Mouse (Mus musculus): ENCODE data around the gene Cyp2d22.
A peak's percentile ranks its signal among the peaks of the same experiment; 100 is the strongest.

Cyp2d22 gene

DNA sequence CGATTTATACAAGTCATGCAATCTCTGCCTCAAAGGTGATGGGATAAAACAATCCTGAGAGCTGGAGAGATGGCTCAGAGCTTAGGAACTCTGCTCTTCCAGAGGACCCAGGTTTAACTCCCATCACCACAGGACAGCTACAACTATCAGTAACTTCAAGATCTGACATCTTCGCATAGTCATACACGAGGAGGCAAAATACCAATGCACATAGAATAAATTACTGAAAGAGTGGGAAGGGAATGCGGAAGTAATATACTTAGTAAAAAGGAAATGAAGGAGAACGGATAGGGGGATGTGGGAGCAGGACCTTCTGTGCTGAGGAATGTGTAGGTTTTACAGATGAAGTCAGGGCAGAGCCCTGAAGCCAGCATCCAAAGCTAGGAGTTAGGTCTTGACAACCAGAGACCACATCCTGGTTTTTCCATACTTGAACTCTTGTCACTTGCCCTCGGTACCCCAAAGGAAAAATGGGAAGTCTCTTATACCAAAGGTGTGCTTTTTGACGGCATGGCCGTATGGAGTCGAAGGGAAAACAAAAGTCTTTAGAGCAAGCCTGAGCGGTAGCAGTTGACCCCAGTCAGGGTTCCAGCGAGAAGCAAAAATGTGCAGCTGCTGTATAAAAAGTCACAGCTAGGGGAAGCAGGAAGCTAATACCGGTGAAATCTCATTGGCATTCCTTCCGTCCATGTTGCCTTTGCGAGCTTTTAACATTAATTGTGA is 33.3 kb downstream of the Cyp2d22 start:
- no peak for DNase-seq (ENCODE audit: low spot score)

DNA sequence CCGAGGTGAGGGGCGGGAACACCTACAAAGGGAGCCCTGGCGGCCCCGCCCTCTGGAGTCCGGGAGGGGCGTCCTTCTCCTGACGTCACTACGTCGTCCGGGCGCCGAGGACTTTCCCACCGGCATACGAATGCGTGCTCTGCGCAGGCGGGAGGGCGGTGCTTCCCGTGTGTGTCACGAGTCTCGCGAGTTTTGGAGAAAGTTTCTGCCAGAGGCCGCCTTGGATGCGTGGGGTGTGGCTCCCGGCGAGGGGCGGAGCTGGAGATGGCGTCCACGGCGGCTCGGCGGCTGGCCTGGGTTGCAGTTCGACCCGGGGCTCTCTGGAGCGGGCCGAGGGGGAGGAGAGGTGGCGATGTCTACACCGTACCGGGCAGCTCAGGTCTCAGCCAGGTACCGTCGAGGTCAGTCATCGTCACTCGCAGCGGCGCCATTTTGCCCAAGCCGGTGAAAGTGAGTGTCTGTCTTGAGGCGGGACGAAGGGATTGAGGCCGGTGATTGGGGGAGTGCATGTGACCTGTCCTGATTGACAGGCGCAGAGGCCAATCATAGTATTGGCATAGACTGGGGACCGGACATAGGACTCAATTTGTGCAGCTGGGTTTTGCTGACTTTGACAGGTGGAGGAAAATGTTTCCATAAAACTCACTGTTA is 34.1 kb downstream of the Cyp2d22 start:
- DNase-seq (ENCODE audit: low spot score), result peak; percentile 99

DNA sequence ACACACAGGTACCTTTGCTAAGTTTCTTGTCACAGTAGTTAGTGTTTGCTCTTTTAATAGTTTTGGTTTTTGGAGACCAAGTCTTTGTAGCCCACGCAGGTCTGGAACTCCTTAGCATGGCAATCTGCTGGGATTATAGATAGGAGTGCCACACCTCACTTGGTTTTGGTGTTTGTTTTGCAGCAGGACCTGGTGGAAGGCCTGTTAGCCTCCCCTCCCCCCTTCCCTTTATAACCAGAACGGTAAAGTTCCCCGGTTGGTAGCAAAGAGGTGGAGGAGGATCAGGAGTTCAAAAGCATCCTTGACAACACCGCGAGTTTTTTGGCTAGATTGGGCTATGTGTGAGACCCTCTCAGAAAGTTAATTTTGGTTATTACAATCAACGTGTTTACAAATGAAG is 35.1 kb downstream of the Cyp2d22 start:
- DNase-seq (ENCODE audit: low spot score), result peak; percentile 28

DNA sequence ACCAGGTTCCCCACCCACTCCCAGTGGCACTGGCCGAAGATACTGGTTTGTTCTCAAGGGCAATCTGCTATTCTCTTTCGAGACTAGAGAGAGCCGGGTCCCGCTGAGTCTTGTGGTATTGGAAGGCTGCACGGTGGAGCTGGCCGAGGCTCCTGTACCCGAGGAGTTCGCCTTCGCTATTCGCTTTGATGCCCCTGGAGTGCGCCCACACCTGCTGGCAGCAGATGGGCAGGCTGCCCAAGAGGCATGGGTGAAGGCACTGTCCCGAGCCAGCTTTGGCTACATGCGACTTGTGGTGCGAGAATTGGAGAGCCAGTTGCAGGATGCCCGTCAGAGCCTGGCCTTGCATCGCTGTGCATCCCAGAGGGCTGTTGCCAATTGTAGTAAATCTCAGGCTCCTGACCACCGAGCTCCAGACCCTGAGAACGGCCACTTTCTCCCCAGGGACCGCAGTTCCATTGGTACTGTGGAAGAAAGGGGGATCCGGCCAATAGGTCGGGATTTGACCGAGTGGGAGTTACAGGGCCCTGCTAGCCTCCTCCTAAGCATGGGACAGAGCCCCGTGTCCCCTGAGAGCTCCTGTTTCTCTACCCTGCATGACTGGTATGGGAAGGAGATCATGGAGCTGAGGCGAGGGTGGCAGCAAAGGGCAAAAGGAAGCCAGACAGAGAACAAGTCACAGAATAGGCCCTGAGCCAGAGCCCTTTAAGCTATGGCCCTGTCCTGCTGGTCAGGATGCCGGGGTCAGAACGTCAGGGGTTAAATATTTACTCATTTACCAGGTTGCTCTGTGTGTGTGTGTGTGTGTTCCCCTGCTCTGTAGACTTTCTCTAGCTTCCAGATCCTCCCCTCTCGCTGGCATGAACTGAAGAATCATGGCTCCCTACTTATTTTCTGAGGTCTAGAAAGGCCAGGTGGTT is 36.4 kb downstream of the Cyp2d22 start:
- DNase-seq (ENCODE audit: low spot score), result peak; percentile 66

DNA sequence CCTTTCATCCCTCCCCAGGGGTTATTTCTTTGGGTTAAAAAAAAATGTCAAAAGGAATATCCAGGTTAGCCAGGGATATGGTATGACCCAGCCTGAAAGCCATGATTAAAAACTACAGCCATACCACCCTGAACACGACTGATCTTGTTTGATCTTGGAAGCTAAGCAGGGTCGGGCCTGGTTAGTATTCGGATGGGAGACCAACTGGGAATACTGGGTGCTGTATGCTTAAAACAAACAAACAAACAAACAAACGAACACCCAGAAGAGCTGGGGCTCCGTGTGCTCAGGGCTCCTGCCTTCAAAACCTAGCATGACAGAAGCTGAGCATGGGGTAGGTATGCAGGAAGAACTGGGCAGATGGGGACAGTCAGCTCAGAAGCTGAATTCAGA is 37.5 kb downstream of the Cyp2d22 start:
- DNase-seq (ENCODE audit: low spot score), result no peak

DNA sequence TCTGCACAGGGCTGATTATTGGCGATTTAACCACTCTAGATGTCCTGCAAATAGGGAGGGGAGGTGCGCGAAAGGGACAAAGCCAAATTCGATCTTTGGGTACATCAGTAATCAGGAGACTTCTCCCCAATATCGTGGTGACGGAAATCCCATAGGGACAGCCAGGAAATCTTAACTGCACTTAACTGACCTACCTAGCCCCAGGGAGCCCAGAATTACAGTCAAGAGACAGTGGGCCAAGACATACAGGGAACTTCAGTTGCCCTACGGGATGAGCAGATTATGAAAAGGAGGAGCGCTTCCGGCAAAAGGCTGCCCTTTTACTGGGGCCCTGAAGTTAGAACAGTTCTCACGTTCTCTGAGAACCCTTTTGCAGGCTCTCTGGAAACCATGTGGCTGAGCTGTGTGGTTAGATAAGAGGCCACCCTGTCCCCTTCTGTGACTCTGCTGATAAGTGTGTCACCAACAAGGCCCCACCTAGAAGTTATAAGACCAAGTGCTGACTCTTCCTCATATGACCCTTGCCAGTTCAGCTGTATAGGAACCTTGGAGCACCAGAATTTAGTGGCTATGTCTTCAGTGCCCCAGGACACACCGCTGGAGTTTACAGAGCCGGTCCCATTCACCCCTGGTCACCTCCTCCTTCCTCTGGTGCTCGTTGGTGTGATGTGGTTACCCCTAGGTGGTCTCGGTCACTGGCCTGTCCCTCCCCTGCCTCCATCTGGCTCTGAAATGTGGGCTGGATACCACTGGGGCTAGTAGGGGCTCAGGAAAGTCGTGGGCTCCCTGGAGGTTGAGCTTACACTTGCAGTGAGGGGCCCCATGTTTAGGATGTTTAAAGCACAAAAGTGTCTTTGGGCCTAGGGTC is 38.2 kb downstream of the Cyp2d22 start:
- DNase-seq (ENCODE audit: low spot score), result peak; percentile 62

DNA sequence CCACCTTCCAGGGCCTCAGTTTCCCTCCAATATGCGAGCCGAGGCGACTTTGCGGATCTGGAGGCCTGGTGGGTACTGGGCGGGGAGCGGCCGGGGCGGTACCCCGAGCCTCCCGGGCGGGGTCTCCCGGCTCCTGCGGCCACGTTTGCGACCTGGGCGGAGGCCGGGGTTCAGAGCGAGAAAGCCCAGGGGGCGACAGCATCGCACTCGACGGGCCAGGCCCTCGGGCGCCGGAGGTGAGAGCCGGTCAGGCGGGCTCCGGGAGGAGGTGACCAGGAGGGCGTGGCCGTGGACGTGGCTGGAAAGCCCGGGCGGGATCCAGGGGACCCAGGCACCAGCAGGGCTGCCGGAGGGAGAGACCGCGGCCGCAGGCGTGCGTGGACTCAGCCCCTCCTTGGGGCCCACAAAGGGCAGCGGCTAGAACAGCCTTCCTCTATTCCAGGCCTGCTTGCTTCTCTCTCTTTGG is 39.0 kb downstream of the Cyp2d22 start:
- DNase-seq (ENCODE audit: low spot score), result peak; percentile 66

DNA sequence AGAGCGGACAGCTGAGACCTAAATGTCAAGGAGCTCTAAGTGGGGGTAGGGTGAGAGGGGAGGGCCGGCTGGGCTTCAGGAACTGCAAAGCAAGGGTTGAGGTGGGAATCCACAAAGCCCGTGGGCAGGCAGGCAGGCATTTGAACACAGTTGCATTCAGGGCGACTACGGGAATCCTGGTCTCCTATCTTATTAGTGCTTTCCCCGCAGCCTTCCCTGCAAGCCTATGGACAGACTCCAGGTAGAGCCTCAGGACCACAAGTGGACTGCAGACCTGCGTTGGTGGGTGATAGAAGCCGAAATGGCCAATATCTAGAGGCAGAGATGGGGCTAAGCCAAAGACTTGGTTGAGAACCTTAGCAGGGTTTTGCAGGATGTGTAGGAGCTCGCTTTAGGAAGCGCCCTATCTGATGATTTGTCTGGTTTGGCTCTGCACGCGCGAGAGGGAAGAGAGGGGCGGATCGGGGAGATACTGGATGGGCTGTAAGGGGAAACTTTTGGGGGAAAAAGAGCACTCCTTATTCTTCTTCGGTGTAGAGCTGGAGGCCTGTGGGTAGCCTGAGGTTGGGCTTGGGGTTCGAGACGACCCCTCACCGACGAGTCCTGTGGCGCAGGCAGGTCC is 39.5 kb downstream of the Cyp2d22 start:
- DNase-seq (ENCODE audit: low spot score), result peak; percentile 42

DNA sequence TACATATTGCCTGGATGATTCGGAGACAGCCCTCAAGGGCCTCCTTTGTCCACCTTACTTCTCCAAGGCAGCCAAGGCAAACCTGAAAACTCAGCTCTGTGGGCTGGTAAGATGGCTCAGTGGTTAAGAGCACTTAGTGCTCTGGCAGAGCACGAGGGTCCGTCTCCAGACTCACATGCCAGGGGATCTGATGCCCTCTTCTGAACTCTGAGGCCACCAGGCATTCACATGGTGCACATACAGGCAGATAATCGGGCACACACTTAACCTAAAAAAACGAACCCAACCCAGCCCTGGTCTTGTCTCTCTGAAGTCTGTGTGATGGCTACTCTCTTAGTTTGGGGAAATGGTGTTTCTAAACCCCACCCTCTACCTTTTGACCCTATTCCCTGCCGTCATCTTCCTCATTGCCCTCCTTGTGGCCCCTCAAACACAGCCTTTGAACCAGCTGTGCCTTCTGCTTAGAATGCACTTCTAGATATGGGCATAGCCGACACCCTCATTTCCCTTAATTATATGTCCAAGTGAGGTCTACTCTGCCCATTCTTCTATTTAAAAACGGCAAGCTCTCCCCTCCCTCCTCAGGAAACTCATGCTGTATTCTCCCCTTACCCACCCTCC is 40.3 kb downstream of the Cyp2d22 start:
- DNase-seq (ENCODE audit: low spot score), result no peak

DNA sequence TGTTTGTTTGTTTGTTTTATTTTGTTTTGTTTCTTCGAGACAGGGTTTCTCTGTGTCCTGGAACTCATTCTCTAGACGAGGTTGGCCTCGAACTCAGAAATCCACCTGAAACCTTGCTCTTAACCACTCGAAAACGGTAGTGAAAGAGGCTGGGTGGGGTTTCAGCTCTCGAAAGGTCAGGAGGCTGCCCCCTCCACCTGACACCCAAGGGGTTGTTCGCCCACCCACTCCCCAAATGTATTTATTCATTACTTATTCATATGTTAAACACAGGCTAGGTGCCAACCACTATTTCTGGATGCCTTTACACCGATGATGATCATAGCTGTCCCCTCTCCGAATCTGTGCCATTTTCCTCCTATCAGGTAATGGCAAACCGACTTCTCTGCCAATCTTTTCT is 40.9 kb downstream of the Cyp2d22 start:
- no peak for DNase-seq (ENCODE audit: low spot score)

DNA sequence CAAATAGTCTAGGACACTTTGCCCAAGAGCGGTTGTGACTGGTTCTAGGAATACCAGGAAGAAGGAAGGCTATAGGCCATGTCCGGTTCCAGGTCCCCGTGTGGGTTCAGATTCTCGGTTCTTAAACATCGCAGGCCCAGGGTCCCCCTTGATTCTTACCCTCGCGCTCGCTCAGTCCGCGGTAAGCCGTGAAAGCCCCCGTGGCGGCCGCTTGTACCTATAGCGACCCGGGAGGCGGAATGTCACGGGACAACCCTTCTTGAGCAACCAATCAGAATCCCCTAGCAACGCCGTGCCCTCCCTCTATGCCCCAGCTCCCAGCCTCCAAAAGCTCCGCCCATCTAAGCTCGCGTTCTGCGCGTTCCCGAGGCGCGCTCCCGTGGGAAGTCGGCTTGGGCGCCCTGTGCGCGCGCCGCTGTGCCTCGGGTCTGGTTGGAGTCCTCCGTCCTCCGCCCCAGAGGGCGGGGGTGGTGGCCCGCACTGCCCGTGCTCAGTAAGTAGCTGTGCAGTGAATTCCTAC is 41.4 kb downstream of the Cyp2d22 start, which contains the start of the genes Naga, Pheta2 and Smdt1:
TSS of gene Naga (minus strand) at position 333 of the 520 bp plus-strand sequence.
TSS of gene Pheta2 (plus strand) at position 350 of the 520 bp plus-strand sequence.
TSS of gene Smdt1 (plus strand) at position 367 of the 520 bp plus-strand sequence.
- peak; percentile 97 for DNase-seq (ENCODE audit: low spot score)

DNA sequence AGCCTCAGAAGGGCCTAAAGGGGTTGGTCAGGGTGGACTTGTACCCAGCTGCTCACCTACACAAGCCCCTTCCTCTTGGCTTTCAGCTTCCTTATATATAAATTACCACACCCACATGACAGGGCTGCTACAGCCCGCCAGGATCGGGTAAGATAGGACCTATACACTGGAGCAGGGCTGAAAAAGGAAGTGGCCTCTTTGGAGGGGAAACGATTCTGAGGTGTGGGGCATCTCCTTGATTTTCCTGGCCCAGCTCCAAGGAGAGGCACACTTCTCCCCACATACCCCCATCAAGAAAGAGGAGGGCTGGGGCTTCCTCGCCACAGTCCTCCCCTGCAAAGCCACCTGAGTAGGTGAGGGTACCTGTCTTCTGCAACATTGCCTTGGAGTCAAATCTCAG is 42.2 kb downstream of the Cyp2d22 start:
- no peak for DNase-seq (ENCODE audit: low spot score)

DNA sequence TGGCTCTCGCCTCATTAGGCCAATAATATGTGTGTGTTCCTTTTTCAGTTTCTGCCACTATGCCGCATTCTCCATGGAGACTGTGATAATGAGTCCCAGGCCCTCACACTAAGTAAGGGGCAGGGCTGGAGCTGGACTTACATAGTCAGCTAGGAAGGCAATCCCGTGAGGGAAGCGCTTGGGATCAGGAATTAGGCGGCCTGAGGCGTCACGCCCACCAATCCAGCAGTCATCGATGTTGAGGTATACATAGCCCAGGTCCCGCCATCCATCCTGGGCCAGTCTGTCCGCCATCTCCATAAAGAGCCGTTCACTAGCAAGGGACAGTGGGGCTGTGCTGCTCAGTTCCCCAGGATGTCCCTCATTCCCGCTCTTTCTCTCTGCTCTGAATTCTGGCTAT is 43.4 kb downstream of the Cyp2d22 start:
- no peak for DNase-seq (ENCODE audit: low spot score)

DNA sequence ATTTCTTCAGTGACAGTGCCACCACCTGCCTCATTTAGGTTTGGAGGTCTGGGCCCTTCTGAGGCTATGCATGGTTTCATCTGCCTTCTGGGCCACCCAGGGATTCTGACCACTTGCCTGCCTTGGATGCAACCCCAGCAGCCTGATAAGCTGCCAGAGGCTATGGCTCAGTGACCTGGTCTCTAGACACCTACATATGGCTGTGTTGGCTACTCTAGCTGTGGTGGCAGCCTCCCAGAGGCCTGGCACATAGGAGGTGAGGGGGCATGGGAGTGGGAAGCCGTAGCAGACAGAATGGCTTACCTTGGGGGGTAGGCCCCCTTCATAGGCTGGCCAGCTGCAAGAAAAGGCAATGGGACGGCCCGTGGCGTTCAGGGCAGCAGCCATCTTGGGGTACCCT is 44.9 kb downstream of the Cyp2d22 start:
- DNase-seq (ENCODE audit: low spot score), result no peak

DNA sequence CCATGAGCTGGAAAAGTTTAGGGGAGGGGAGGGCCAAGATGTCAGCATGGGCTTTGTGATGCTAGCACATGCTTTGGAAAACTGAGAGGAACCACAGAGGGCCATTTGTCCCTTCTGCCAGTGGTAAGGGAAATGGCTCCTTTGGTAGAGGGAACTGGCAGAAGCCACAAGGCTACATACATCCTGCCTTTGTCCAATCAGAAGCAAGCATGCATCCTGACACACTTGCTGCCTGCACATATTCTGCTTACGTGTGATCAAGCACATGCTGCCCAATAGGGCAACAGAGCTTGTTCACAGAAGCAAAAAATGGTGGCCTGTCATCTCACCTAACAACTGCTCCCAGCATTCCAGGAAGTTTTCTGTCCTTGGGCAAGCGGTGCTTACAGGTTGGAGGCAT is 54.7 kb downstream of the Cyp2d22 start:
- no peak for DNase-seq (ENCODE audit: low spot score)

DNA sequence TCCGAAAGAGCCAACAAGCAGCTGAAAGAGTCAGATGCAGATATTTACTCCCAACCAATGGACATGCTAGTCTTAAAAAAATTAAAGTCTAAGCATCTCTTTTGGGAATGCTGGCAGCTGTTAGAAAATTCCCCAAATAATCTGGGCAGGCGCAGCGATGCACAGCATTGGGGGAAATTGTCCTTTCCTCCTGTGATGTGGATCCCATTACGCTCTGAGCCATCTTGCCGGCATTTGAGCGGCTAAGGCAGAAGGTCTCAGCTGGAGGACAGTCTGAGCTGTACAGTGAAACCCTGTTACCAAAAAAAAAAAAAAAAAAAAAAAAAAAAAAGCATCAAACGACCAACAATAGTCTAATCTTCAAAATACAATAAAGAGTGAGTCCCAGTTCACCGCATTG is 57.9 kb downstream of the Cyp2d22 start:
- DNase-seq (ENCODE audit: low spot score), result no peak

Measured in yolk sac, embryonic 10.5 days (tissue).